Mouse (Mus musculus): ENCODE results near the gene Zfp597. TPM values are rescaled to one million over a fixed set of nuclear protein-coding genes. Genes with fewer than 3 reads are reported as not detected.

Gene Zfp597
- polyA plus RNA-seq, 1 experiment = 6.4 TPM

GRCm38 (mm10) chr16:3923515-3923914, 39.2 kb upstream of the Zfp597 start:
- Histone ChIP-seq H3K4me1 (ENCODE audit: control insufficient read depth, insufficient read depth, low read length) (no peaks in the 10 kb centered on the region), H3K27me3 (ENCODE audit: control insufficient read depth, insufficient read depth, low read length, poor library complexity, severe bottlenecking) (no peaks in the 10 kb centered on the region), H3K4me3 (ENCODE audit: low read depth, low read length) (no peak overlapping the region), H3K9me3 (replicated peaks; ENCODE audit: control insufficient read depth, insufficient read depth, low read length, poor library complexity, severe bottlenecking) (no peaks in the 10 kb centered on the region), H3K27ac (ENCODE audit: insufficient read depth, low read length) (no peak overlapping the region), H3K36me3 (ENCODE audit: control insufficient read depth, insufficient read depth, low read length, poor library complexity, severe bottlenecking) (no peaks in the 10 kb centered on the region), H3K9ac (ENCODE audit: low read depth, poor library complexity, severe bottlenecking) (no peak overlapping the region)
- no peak for TF ChIP-seq POLR2A (IDR thresholded peaks at IDR 0.05; ENCODE audit: insufficient read depth, low read length)
- no peak for TF ChIP-seq CTCF (IDR thresholded peaks at IDR 0.05; ENCODE audit: low read depth, low read length)
- no peak for TF ChIP-seq EP300 (IDR thresholded peaks at IDR 0.05; ENCODE audit: insufficient read depth, low read depth, low read length)

GRCm38 (mm10) chr16:3920756-3921155, 36.4 kb upstream of the Zfp597 start:
- TF ChIP-seq EP300 (IDR thresholded peaks at IDR 0.05; ENCODE audit: insufficient read depth, low read depth, low read length) (no peak), POLR2A (IDR thresholded peaks at IDR 0.05; ENCODE audit: insufficient read depth, low read length) (no peak), CTCF (IDR thresholded peaks at IDR 0.05; ENCODE audit: low read depth, low read length) (no peak)
- Histone ChIP-seq H3K27me3 (ENCODE audit: control insufficient read depth, insufficient read depth, low read length, poor library complexity, severe bottlenecking) (no peaks in the 10 kb centered on the region), H3K27ac (ENCODE audit: insufficient read depth, low read length) (no peak overlapping the region), H3K4me3 (ENCODE audit: low read depth, low read length) (no peak overlapping the region), H3K9me3 (replicated peaks; ENCODE audit: control insufficient read depth, insufficient read depth, low read length, poor library complexity, severe bottlenecking) (no peaks in the 10 kb centered on the region), H3K4me1 (ENCODE audit: control insufficient read depth, insufficient read depth, low read length) (no peaks in the 10 kb centered on the region), H3K36me3 (ENCODE audit: control insufficient read depth, insufficient read depth, low read length, poor library complexity, severe bottlenecking) (no peaks in the 10 kb centered on the region), H3K9ac (ENCODE audit: low read depth, poor library complexity, severe bottlenecking) (no peak overlapping the region)

- Histone ChIP-seq H3K9me3 (replicated peaks; ENCODE audit: control insufficient read depth, insufficient read depth, low read length, poor library complexity, severe bottlenecking) (no peaks in the 10 kb centered on the region), H3K36me3 (ENCODE audit: control insufficient read depth, insufficient read depth, low read length, poor library complexity, severe bottlenecking) (0 out of 2 replicates have a peak, but pooled peaks cover 4% of the 10 kb centered on the region), H3K27me3 (ENCODE audit: control insufficient read depth, insufficient read depth, low read length, poor library complexity, severe bottlenecking) (no peaks in the 10 kb centered on the region), H3K9ac (ENCODE audit: low read depth, poor library complexity, severe bottlenecking) (peak overlapping the region; percentile 41), H3K4me1 (ENCODE audit: control insufficient read depth, insufficient read depth, low read length) (no peaks in the 10 kb centered on the region), H3K27ac (ENCODE audit: insufficient read depth, low read length) (no peak overlapping the region), H3K4me3 (ENCODE audit: low read depth, low read length) (peak overlapping the region; percentile 56)
- TF ChIP-seq CTCF (IDR thresholded peaks at IDR 0.05; ENCODE audit: low read depth, low read length) (no peak), POLR2A (IDR thresholded peaks at IDR 0.05; ENCODE audit: insufficient read depth, low read length) (no peak), EP300 (IDR thresholded peaks at IDR 0.05; ENCODE audit: insufficient read depth, low read depth, low read length) (no peak)
Measured at GRCm38 (mm10) chr16:3909118-3909517, 24.8 kb upstream of the Zfp597 start.

- H3K9me3 ChIP-seq (replicated peaks; ENCODE audit: control insufficient read depth, insufficient read depth, low read length, poor library complexity, severe bottlenecking) = no peaks in the 10 kb centered on the region
Measured at GRCm38 (mm10) chr16:3908537-3909111, 24.3 kb upstream of the Zfp597 start, which contains the start of the genes 1700037C18Rik and Cluap1. Gene 1700037C18Rik, minus strand, starts transcription at chr16:3908689. Gene Cluap1, plus strand, starts transcription at chr16:3908801.

GRCm38 (mm10) chr16:3907471-3907870, 23.1 kb upstream of the Zfp597 start:
- H3K9ac ChIP-seq (ENCODE audit: low read depth, poor library complexity, severe bottlenecking) = no peak overlapping the region
- no peak overlapping the region for H3K27ac ChIP-seq (ENCODE audit: insufficient read depth, low read length)
- no peak overlapping the region for H3K4me3 ChIP-seq (ENCODE audit: low read depth, low read length)
- H3K9me3 ChIP-seq (replicated peaks; ENCODE audit: control insufficient read depth, insufficient read depth, low read length, poor library complexity, severe bottlenecking) = no peaks in the 10 kb centered on the region
- no peaks in the 10 kb centered on the region for H3K27me3 ChIP-seq (ENCODE audit: control insufficient read depth, insufficient read depth, low read length, poor library complexity, severe bottlenecking)
- no peaks in the 10 kb centered on the region for H3K4me1 ChIP-seq (ENCODE audit: control insufficient read depth, insufficient read depth, low read length)
- TF ChIP-seq CTCF (IDR thresholded peaks at IDR 0.05; ENCODE audit: low read depth, low read length) (no peak), POLR2A (IDR thresholded peaks at IDR 0.05; ENCODE audit: insufficient read depth, low read length) (no peak), EP300 (IDR thresholded peaks at IDR 0.05; ENCODE audit: insufficient read depth, low read depth, low read length) (no peak)
- H3K36me3 ChIP-seq (ENCODE audit: control insufficient read depth, insufficient read depth, low read length, poor library complexity, severe bottlenecking) = 0 out of 2 replicates have a peak, but pooled peaks cover 2% of the 10 kb centered on the region

More at GRCm38 (mm10) chr16:3908537-3909111, 24.3 kb upstream of the Zfp597 start, which contains the start of the genes 1700037C18Rik and Cluap1:
- TF ChIP-seq EP300 (IDR thresholded peaks at IDR 0.05; ENCODE audit: insufficient read depth, low read depth, low read length) (0 out of 2 replicates have a peak, but pooled peaks have one; percentile 12), CTCF (IDR thresholded peaks at IDR 0.05; ENCODE audit: low read depth, low read length) (peak; percentile 85), POLR2A (IDR thresholded peaks at IDR 0.05; ENCODE audit: insufficient read depth, low read length) (peak; percentile 12)
- Histone ChIP-seq H3K4me3 (ENCODE audit: low read depth, low read length) (peak within 1 kb of the TSS; percentile 76), H3K36me3 (ENCODE audit: control insufficient read depth, insufficient read depth, low read length, poor library complexity, severe bottlenecking) (0 out of 2 replicates have a peak, but pooled peaks cover 4% of the 10 kb centered on the region), H3K9ac (ENCODE audit: low read depth, poor library complexity, severe bottlenecking) (peak within 1 kb of the TSS; percentile 41), H3K27me3 (ENCODE audit: control insufficient read depth, insufficient read depth, low read length, poor library complexity, severe bottlenecking) (no peaks in the 10 kb centered on the region), H3K27ac (ENCODE audit: insufficient read depth, low read length) (no peak within 1 kb of the TSS), H3K4me1 (ENCODE audit: control insufficient read depth, insufficient read depth, low read length) (no peaks in the 10 kb centered on the region)

GRCm38 (mm10) chr16:3896553-3896952, 12.2 kb upstream of the Zfp597 start:
- H3K9ac ChIP-seq (ENCODE audit: low read depth, poor library complexity, severe bottlenecking) = no peak overlapping the region
- no peak overlapping the region for H3K27ac ChIP-seq (ENCODE audit: insufficient read depth, low read length)
- TF ChIP-seq POLR2A (IDR thresholded peaks at IDR 0.05; ENCODE audit: insufficient read depth, low read length) = no peak
- TF ChIP-seq EP300 (IDR thresholded peaks at IDR 0.05; ENCODE audit: insufficient read depth, low read depth, low read length) = no peak
- no peak for TF ChIP-seq CTCF (IDR thresholded peaks at IDR 0.05; ENCODE audit: low read depth, low read length)
- peaks cover 18% of the 10 kb centered on the region for H3K36me3 ChIP-seq (ENCODE audit: control insufficient read depth, insufficient read depth, low read length, poor library complexity, severe bottlenecking)
- H3K4me3 ChIP-seq (ENCODE audit: low read depth, low read length) = no peak overlapping the region
- H3K4me1 ChIP-seq (ENCODE audit: control insufficient read depth, insufficient read depth, low read length) = no peaks in the 10 kb centered on the region
- no peaks in the 10 kb centered on the region for H3K9me3 ChIP-seq (replicated peaks; ENCODE audit: control insufficient read depth, insufficient read depth, low read length, poor library complexity, severe bottlenecking)
- no peaks in the 10 kb centered on the region for H3K27me3 ChIP-seq (ENCODE audit: control insufficient read depth, insufficient read depth, low read length, poor library complexity, severe bottlenecking)

Measured in ES-Bruce4 (cell line).